Mouse (Mus musculus) lung, adult 18-20 months (tissue): ENCODE measurements at regions not wholly inside any gene's neighbourhood (a gene's known extent, or its start where the extent isn't known, plus 50 kb on each side); places are given as distances from the start of the nearest gene placed in this dataset.

Source experiments
- DNase-seq, 2 experiments: peaks; one replicate each; pipeline ENCODE4 v3.0.0; 2022; ENCODE audit warnings: mixed read lengths in 2 of 2

DNA sequence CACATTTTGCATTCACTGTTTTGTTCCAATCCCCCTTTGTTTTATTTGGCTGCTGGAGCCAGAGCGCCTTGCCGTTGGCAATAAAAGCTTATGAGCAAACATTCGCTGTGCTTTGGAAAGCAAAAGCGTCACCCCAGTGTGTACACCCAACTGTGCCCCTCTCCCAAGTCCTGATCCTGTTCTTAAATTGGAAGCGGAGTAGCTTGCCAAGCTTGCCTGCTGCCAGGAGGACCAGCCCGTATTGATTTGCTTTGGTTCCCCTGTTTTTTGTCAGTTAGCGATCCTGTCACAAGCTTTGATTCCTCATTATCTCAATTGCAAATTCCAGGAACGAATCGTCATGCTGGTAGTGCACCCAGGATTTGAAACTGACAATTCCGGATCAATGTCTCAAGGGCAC lies 917.5 kb downstream of the Olfm4 start:
- peak in 1 of 2 experiments; percentile 3 for DNase-seq

DNA sequence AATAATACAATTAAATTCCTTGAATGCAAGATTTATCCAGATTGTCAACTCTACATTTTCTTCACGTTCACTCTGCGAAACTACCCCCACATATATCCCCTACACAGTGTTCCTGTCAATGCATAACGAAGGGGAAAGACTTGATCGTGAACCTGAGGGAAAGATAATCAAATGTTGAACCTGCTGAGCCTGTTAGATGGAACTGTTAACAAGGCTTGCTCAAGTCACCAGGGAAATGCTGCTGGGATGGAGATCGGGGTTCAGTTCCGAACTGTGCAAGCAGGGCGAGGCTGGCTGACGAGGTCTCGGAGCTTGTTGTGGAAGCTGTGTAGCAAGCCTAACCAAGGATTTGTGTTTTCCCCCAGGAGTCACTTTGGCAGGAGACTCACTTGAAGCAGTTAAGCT lies 917.9 kb downstream of the Olfm4 start:
- no peak for DNase-seq

- DNase-seq, result peak in 1 of 2 experiments; percentile 4
These were observed 932.1 kb downstream of the Olfm4 start for GRCm38 (mm10) chr14:80916031-80916430.

- no peak for DNase-seq
These were observed 939.9 kb downstream of the Olfm4 start for GRCm38 (mm10) chr14:80923732-80924131.

DNA sequence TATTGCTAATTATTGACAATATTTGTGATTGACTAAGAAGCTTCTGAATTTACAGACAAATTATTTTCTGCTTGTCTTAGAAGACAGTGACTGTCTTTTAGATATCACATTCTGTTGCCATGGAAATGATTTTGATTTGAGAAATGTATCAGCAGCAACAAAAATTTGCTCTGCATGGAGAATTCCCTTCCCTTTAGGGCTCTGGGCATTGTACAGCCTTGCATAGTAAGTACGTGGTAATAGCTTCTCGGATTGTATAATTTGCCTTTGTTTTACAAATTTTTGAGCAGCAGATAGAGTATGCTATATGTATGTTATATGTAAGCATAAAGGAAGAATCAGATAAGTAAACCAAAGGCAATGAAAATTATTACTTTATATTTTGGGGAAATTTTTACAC lies 976.1 kb downstream of the Olfm4 start:
- no peak for DNase-seq

DNA sequence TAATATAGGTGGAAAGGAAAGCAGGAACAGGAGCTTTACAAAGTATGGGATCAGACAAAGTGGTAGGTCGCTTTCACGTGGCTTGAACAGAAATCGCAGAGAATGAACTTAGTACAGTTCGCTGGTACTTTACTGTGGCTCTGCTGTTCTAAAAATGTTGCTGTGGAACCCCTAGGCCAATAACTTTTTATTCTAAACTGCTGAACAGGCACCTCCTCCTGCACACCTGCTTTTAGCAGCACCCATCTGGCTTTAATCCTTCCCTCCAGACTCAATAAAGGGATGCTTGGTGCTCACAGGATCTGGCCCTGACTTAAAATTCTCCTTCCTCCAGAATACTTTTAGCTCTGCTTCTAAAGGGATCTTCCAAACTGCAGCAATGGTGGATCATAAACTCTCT lies 991.9 kb downstream of the Olfm4 start:
- DNase-seq, result no peak

- no peak for DNase-seq
These were observed 992.8 kb downstream of the Olfm4 start for GRCm38 (mm10) chr14:80976662-80977061.

GRCm38 (mm10) chr14:80979475-80979874 lies 995.6 kb downstream of the Olfm4 start:
- no peak for DNase-seq

DNA sequence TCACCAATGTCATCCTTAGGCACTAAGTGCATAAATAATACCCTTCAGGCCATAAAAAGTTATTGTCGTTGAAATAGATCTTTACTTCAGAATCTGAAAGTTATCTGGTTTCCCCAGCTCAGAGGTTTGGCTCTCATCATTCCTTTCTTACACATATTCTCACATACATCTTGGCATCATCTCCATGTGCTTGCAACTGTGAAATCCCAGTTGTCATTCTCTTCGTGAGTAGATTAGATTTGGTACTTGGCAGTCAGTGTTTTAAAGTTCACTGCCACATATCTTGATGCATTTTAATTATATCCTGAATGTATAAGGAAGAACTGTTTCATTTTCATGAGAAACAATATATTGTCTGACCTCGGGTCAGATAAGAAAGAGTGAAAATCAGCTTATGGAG lies 1006.3 kb downstream of the Olfm4 start:
- no peak for DNase-seq

DNA sequence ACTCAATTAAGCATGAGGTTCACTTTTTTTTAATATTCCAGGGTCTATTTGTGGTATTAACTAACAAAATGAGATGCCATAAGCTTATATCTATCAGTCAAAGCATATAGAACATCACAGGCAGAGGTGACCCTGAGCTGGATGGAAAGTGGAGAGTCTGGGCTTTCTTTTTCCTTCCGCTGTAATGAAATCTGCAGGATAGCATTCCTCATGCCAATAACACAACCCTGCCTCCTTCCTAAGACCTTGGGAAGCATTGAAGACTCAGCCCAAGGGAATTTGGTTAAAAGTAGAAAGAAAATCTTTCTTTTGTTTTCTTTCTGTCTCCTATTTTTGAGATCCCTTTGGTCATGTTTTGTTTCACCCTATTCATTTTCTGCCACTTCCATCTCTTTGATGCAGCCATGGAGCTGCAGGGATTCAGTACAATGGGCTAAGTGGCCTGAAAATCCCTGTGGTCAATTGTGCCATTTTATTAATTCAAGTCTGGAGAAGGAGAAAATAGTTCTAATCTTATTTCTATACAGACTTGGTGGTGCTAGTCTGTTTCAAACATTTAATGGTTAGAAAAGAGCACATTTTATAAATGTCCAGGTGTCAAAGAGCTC lies 1006.9 kb downstream of the Olfm4 start:
- no peak for DNase-seq

DNA sequence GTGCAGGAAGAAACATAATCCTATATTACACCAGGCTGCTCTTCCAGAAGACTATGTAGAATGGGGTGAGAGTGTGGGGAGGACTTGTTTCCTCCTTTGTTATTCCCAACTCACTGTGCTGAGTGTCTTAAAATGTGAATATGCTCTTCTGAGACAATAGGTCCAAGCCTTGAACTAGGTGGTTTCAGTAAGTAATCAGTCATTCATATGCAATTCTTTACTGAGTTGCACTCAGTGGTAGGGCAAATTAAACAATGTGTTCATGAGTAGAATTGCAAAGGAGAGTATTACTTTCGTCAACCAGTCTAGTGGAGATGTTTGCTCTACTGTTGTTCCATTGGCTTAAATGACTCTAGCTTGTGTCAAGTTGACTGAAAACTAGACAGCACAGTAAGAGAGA lies 1015.1 kb downstream of the Olfm4 start:
- DNase-seq, result no peak

GRCm38 (mm10) chr14:81013208-81013607 lies 1029.3 kb downstream of the Olfm4 start:
- no peak for DNase-seq

DNA sequence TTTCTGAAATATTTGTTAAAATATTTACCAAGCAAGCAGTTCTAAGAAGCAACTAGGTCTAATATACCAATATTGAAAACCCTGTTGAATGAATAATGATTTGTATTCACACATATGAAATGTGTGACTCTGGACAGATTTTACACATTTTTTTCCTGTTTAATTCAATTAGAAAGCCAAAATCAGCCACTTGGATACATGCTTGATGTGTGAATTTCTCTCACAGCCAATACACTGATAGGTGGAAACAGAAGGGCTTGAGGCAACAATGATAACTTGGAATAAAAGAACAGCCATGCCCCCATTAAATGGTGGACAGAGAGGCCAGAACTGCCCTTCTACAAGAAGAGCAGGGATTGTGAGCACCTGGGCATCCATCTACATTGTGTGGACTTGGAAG lies 1047.6 kb downstream of the Olfm4 start:
- no peak for DNase-seq

DNA sequence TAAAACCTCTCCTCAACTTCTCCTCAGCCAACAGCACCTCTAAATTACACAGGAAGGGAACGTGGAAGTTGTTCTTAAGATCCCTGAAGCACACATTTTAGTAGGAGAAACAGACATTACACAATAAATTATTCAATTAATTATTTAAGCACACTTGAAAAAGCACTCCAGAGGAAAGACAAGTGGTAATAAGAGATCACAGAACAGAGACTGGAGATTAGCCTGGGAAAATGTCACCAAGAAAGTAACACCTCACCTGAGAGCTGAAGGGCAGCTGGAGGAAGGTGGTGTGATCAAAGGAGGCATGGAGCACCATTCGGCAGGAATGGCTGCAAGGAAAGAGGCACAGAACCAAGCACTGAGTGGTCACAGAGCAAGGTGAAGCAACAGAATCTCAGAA lies 1053.8 kb downstream of the Olfm4 start:
- DNase-seq, result peak in 1 of 2 experiments; percentile 4

DNA sequence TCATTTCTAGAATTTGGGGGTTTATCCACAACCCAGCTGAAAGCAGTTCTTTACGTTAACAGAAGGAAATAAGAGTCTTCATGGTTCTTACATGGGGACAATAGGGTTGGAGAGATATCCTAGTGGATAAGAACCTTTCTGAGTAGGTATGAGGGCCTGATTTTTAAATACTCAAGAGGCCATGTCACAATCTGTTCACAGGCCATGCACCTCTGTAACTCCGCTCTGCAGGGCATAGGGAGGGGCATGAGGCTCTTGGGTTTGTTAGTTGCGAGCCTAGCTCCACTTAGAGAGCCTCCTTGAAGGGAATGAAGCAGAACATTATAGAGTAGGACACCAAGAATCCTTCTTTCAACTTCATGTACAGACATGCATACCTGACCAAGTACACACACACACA lies 1054.2 kb downstream of the Olfm4 start:
- DNase-seq, result no peak
